Mouse (Mus musculus) liver, embryonic 11.5 days (tissue): ENCODE results near the gene Msmp. TPM values are rescaled to one million over a fixed set of nuclear protein-coding genes. Genes with fewer than 3 reads are reported as not detected.
"Not testable (repeated sequence)": the region's sequence is repeated elsewhere in the genome, so short reads cannot be mapped to it uniquely, and the experiment has no call there.

Source experiments
- ATAC-seq: fragments of 200-750 bp; cut with Nextera tagmentation; replicated peaks from 2 replicates; pipeline ENCODE4 v1.8.0; 2017; ENCODE audit warnings: moderate number of reproducible peaks, mild to moderate bottlenecking, moderate TSS enrichment, moderate library complexity; ENCODE audit not compliant: low FRiP score
- DNase-seq: peaks from one replicate; pipeline ENCODE4 v3.0.0-alpha.2; 2017; ENCODE audit warnings: low spot score
- H3K27ac ChIP-seq: fragments of 300-500 bp; sonication (generic); 2 replicates; pipeline ENCODE4 v1.5.1; 2014; ENCODE audit warnings: mild to moderate bottlenecking, low read depth, low read length, control low read depth
- H3K27me3 ChIP-seq: fragments of 300-500 bp; sonication (generic); replicated peaks from 2 replicates; pipeline ENCODE4 v1.6.1; 2014; ENCODE audit warnings: low read length, mixed read lengths; ENCODE audit not compliant: control insufficient read depth, insufficient read depth
- H3K36me3 ChIP-seq: fragments of 300-500 bp; sonication (generic); 2 replicates; pipeline ENCODE4 v1.6.1; 2014; ENCODE audit warnings: mild to moderate bottlenecking, low read length, moderate library complexity, mixed read lengths; ENCODE audit not compliant: control insufficient read depth, insufficient read depth
- H3K4me1 ChIP-seq: fragments of 300-500 bp; sonication (generic); replicated peaks from 2 replicates; pipeline ENCODE4 v1.6.1; 2014; ENCODE audit warnings: low read length, mixed read lengths; ENCODE audit not compliant: control insufficient read depth, insufficient read depth
- H3K4me2 ChIP-seq: fragments of 300-500 bp; sonication (generic); 2 replicates; pipeline ENCODE4 v1.6.1; 2014; ENCODE audit warnings: mild to moderate bottlenecking, control low read depth, moderate library complexity
- H3K4me3 ChIP-seq: fragments of 300-500 bp; sonication (generic); 2 replicates; pipeline ENCODE4 v1.5.1; 2014; ENCODE audit warnings: low read depth, low read length, control low read depth
- H3K9ac ChIP-seq: fragments of 300-500 bp; sonication (generic); 2 replicates; pipeline ENCODE4 v1.6.1; 2014; ENCODE audit warnings: low read depth, low read length, control low read depth
- H3K9me3 ChIP-seq: fragments of 300-500 bp; sonication (generic); 2 replicates; pipeline ENCODE4 v1.6.1; 2016; ENCODE audit warnings: low read length, inconsistent platforms, mixed read lengths; ENCODE audit not compliant: control insufficient read depth
- WGBS: fragments of 180-500 bp; shearing (Covaris S2); extraction: QIAGEN DNeasy Blood & Tissue Kit; methylation state at CpG from one replicate; pipeline ENCODE4 v1.1.7; 2014; 5-methylcytosine and 5-hydroxymethylcytosine counted together
- polyA plus RNA-seq: library from polyadenylated mRNA; unstranded; fragments of >200 nt; fragmentation: Nextera tagmentation; extraction: Ambion mirVana; gene quantifications from 2 replicates; pipeline ENCODE4 v1.2.1, GENCODE M21; 2014

Gene Msmp
- polyA plus RNA-seq, 1 experiment from 2014 or later: 0.75 TPM

- no peak for DNase-seq
- Histone ChIP-seq H3K4me3 (no peak overlapping the region), H3K9ac (no peak overlapping the region), H3K36me3 (peaks cover 89% of the 10 kb centered on the region), H3K27me3 (no peaks in the 10 kb centered on the region), H3K9me3 (peaks cover 3% of the 10 kb centered on the region; the same call in 1 of the 2 replicates), H3K4me2 (no peak overlapping the region), H3K4me1 (peaks cover 6% of the 10 kb centered on the region; the same call in 1 of the 2 replicates), H3K27ac (no peak overlapping the region)
- ATAC-seq: no peak
- 95% methylated on average over 5 of the region's 5 CpGs for whole genome bisulfite sequencing
Observed at GRCm38 (mm10) chr4:43552437-43552836, 31.9 kb downstream of the Msmp start.

DNA sequence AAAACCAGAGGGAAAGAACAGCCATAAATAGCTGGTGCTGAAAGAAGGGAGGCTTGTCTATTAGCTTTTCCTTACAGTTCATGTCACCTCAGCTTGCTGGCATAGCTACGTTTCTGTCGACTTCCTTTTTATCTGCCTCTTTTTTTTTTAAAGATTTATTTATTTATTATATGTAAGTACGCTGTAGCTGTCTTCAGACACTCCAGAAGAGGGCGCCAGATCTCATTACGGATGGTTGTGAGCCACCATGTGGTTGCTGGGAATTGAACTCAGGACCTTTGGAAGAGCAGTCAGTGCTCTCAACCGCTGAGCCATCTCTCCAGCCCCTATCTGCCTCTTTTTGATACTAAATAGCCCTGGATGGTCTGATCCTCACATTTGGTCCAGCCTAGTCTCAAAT lies 32.4 kb downstream of the Msmp start:
- H3K27me3 ChIP-seq, H3K9ac ChIP-seq, DNase-seq, H3K4me3 ChIP-seq, H3K4me2 ChIP-seq, H3K9me3 ChIP-seq, ATAC-seq, H3K27ac ChIP-seq, H3K4me1 ChIP-seq: not testable (repeated sequence)
- H3K36me3 ChIP-seq: peaks cover 93% of the 10 kb centered on the region
- WGBS: 88% methylated on average over 6 of the region's 6 CpGs

DNA sequence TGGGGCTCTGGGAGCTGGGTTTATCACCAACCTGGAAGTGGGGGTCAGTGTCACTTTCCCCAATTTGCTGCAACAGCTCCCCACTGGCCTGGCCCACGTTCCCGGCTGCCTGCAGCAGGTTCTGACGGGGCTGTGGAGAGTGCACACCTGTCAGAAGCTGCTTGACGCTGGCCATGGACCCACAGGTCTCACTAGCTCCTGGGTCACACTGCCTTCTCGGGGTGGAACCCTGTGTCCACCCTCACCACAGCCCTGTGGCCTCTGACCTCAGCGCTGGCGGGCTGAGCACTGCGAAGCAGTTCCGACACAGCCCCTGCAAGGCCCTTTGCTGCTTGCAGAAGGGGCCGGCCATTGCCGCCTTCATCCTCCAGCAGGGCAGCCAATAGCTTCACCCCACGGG lies 35.2 kb downstream of the Msmp start:
- 94% methylated on average over 12 of the region's 12 CpGs for WGBS
- H3K4me1 ChIP-seq: no peaks in the 10 kb centered on the region
- DNase-seq (no peak), ATAC-seq (no peak)
- no peak overlapping the region for H3K4me3 ChIP-seq
- H3K9ac ChIP-seq: no peak overlapping the region
- H3K36me3 ChIP-seq: peaks cover 92% of the 10 kb centered on the region
- no peak overlapping the region for H3K27ac ChIP-seq
- H3K4me2 ChIP-seq: no peak overlapping the region
- peaks cover 3% of the 10 kb centered on the region; the same call in 1 of the 2 replicates for H3K9me3 ChIP-seq
- no peaks in the 10 kb centered on the region for H3K27me3 ChIP-seq

GRCm38 (mm10) chr4:43547160-43547559 lies 37.1 kb downstream of the Msmp start:
- Histone ChIP-seq H3K27me3 (no peaks in the 10 kb centered on the region), H3K4me2 (no peak overlapping the region), H3K4me1 (no peaks in the 10 kb centered on the region), H3K9me3 (no peaks in the 10 kb centered on the region; the same call in 1 of the 2 replicates), H3K9ac (no peak overlapping the region), H3K4me3 (no peak overlapping the region), H3K27ac (no peak overlapping the region), H3K36me3 (peaks cover 91% of the 10 kb centered on the region)
- whole genome bisulfite sequencing: 90% methylated on average over 8 of the region's 8 CpGs
- DNase-seq (no peak), ATAC-seq (no peak)

GRCm38 (mm10) chr4:43546375-43547047 lies 37.8 kb downstream of the Msmp start:
- ATAC-seq: no peak
- Histone ChIP-seq H3K36me3 (peaks cover 88% of the 10 kb centered on the region), H3K27ac (no peak overlapping the region), H3K4me2 (no peak overlapping the region), H3K9me3 (no peaks in the 10 kb centered on the region), H3K4me1 (no peaks in the 10 kb centered on the region), H3K27me3 (no peaks in the 10 kb centered on the region), H3K4me3 (no peak overlapping the region), H3K9ac (no peak overlapping the region)
- WGBS: 94% methylated on average over 12 of the region's 12 CpGs
- no peak for DNase-seq

DNA sequence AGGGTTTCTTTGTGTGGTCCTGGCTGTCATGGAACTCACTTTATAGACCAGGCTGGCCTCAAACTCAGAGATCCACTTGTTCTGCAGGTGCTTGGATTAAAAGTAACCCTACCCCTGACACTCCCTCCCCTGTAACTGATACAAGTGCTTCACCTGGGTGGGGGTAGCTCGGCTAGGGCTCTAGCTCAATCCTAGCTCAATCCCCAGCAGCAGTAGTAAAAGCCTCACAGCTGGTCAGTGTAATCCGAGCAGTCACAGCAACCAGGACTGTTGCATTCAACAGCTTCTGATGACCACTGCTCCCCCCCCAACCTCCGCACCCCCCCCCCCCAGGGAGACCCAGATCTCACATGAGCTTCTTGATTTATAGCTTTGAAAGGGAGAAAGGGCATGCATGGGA lies 42.2 kb downstream of the Msmp start:
- WGBS: 88% methylated on average over 3 of the region's 3 CpGs
- ATAC-seq (no peak), DNase-seq (no peak)
- Histone ChIP-seq H3K4me2 (no peak overlapping the region), H3K9me3 (no peaks in the 10 kb centered on the region), H3K4me1 (no peaks in the 10 kb centered on the region), H3K27me3 (no peaks in the 10 kb centered on the region), H3K27ac (no peak overlapping the region), H3K36me3 (peaks cover 88% of the 10 kb centered on the region), H3K9ac (no peak overlapping the region), H3K4me3 (no peak overlapping the region)

- Histone ChIP-seq H3K36me3 (peaks cover 92% of the 10 kb centered on the region), H3K27ac (no peak overlapping the region), H3K4me1 (no peaks in the 10 kb centered on the region), H3K4me3 (no peak overlapping the region), H3K27me3 (no peaks in the 10 kb centered on the region), H3K4me2 (no peak overlapping the region), H3K9ac (no peak overlapping the region), H3K9me3 (no peaks in the 10 kb centered on the region)
- ATAC-seq (no peak), DNase-seq (no peak)
- WGBS: 93% methylated on average over 9 of the region's 9 CpGs
Observed at GRCm38 (mm10) chr4:43536031-43536430, 48.3 kb downstream of the Msmp start.

DNA sequence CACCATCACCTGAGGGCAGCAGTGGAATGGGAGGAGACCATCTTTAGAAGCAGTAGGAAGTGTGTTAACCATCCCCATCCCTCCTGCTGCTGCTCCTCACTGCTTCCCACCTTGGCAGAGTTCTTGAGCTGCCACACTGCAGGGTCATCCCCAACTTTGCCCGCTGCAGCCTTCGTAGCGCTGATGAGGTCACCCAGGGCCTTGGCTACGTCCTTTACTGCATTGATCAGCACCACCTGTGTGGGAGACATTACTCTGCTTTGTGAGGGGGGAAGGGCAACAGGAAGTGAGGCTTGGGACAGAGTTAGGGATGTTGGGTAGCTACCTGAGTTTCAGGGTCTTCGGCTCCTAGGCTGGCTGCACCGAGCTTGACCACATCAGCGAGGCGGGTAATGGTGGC lies 48.7 kb downstream of the Msmp start:
- Histone ChIP-seq H3K27ac (no peak overlapping the region), H3K9ac (no peak overlapping the region), H3K27me3 (no peaks in the 10 kb centered on the region), H3K4me2 (no peak overlapping the region), H3K9me3 (no peaks in the 10 kb centered on the region), H3K4me3 (no peak overlapping the region), H3K4me1 (no peaks in the 10 kb centered on the region), H3K36me3 (peaks cover 88% of the 10 kb centered on the region)
- WGBS: 92% methylated on average over 8 of the region's 8 CpGs
- ATAC-seq: no peak
- no peak for DNase-seq

GRCm38 (mm10) chr4:43533270-43533669 lies 51.0 kb downstream of the Msmp start:
- no peak overlapping the region for H3K4me2 ChIP-seq
- DNase-seq (no peak), ATAC-seq (no peak)
- peaks cover 5% of the 10 kb centered on the region for H3K4me1 ChIP-seq
- H3K9me3 ChIP-seq: no peaks in the 10 kb centered on the region
- H3K27ac ChIP-seq: no peak overlapping the region
- WGBS: 87% methylated on average over 9 of the region's 9 CpGs
- H3K27me3 ChIP-seq: no peaks in the 10 kb centered on the region
- peaks cover 65% of the 10 kb centered on the region for H3K36me3 ChIP-seq
- H3K9ac ChIP-seq: no peak overlapping the region
- H3K4me3 ChIP-seq: no peak overlapping the region
